Mouse (Mus musculus) spleen, postnatal 10 days (tissue): ENCODE data around the gene Scrn3.
A peak's percentile ranks its signal among the peaks of the same experiment; 100 is the strongest.

ENCODE experiments used
- DNase-seq, 2 experiments: peaks; one replicate each; pipeline ENCODE4 v3.0.0; 2021 to 2022; ENCODE audit warnings: low spot score in 2 of 2

Gene Scrn3

GRCm38 (mm10) chr2:73274119-73274920 is 38.1 kb upstream of the Scrn3 start:
- peak; percentile 49 to 51 for DNase-seq

DNA sequence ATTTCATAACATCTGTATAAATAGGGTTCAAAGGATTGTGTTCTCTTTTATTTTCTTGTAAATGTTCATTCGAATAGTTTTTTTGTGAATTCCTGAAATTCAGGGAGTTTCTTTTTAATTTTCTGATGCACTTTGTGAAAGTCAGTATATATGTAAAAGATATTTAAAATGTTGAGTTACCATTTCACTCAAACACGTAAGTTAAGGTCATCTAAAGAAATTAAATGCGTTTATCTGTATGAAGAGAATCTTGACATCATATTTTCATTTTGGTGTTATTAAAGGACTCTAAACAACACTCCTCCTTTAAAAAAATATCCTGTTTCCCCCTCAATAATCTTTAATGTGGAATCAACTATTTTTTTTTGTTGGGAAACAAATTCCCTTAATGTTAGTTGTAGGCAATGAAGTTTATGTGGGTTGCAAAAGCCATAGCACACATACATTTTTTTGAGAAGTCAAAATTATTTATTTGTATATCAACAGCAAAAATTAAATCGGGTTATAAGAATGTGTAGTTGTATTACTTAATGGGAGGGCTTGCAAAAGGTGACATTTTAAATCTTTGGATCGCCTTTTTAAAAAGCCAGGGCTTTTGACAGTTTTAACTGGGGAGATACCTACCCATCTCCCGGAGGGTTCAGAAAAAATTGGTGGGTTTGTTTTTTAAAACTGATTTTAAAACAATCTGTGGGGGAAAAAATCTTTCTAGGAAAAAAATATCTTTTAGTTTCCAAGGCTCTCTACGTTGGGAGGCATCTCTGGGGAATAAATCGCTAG is 37.0 kb upstream of the Scrn3 start:
- DNase-seq, result no peak

GRCm38 (mm10) chr2:73276141-73276571 is 36.2 kb upstream of the Scrn3 start:
- no peak for DNase-seq

- peak in 1 of 2 experiments; percentile 23 for DNase-seq
These were observed 35.2 kb upstream of the Scrn3 start for GRCm38 (mm10) chr2:73277021-73277708.

- DNase-seq, result peak in 1 of 2 experiments; percentile 30
These were observed 34.7 kb upstream of the Scrn3 start for GRCm38 (mm10) chr2:73277709-73278075.

DNA sequence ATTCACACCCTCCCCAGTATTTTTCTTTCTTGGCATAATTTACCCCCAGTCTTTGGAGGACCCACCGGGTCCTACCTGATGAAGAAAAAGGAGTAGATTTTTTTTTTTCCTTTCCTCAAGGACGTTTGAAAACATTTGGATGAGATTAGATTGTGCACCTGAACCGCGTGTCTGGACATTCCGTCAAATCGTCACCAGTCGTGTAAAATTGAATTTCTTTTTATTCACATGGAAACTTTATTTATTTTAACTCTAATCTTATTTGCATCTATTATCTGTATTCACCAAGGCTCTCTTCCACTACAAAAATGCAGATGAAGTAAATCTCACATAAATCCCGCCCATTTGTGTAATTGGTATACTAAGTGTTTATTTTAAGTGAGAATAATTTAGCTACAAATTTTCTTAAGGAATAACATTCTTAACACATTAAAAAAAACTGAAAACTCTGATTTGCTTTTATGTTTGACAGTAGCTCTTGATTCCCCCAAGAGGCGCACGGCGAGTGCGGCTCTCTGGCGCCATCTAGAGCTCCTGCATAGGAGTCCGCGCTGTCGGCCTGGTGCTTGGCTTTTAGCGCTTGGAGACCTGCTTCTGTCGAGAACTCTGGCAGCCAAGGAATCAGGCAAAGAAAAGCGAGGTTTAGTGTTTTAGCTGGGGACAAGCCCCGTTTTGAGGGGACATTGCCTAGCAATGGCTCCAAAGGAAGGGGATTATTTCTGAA is 34.1 kb upstream of the Scrn3 start:
- peak; percentile 74 to 91 for DNase-seq

DNA sequence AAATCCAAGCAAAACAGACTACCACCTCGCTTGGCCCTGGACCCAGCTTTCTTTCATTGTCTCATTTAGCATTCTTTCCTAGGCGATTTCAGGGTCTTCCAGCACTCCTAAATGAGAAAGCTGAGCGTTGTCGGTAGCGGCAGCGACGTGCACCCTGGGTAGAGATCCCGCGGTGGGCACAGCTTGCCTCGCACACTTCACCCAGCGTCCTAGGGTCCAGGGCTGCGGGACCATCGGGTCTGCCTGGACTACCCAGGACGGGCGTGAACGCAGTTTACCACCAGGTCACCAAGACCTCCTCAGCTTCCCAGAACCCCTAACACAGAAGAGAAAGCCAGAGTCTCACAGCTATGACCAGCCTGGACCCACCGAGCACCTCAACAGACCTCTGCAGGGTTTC is 33.5 kb upstream of the Scrn3 start:
- peak in 1 of 2 experiments; percentile 29 for DNase-seq

DNA sequence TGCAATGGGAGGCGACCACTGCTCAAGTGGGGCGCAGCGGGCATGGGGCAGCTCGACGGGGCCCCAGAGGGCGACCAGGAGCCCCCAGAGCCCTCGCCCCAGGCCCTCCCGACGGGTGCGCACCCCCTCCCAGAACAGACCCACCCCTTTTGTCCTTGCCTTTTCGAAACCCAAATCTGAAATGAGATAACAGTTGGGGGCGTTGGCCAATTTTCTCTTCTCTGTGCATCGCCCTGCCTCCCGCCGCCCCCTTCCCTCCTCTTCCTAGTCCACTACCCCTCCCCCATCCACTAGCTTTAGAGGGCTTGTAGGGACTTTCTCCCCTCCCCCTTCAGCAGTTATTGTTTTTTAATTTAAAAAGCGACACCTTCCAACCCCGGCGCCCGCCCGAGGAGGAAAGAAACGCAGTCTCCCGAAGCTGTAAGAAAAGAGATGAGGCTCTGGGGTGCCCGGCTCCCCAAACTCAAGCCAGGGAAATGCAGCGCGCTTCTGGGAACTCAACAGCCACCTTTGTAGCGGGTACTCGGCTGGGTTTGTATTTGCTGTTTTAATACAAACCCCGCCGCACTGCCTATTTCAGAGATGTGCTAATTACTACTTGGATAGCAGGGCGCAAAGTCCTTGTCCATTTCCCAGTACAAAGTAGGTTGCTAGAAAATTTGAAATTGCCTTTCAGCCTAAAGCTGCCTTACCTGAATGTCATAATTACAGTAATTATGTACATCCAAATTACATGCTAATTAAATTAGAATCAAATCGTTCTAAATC is 32.9 kb upstream of the Scrn3 start:
- DNase-seq, result no peak

DNA sequence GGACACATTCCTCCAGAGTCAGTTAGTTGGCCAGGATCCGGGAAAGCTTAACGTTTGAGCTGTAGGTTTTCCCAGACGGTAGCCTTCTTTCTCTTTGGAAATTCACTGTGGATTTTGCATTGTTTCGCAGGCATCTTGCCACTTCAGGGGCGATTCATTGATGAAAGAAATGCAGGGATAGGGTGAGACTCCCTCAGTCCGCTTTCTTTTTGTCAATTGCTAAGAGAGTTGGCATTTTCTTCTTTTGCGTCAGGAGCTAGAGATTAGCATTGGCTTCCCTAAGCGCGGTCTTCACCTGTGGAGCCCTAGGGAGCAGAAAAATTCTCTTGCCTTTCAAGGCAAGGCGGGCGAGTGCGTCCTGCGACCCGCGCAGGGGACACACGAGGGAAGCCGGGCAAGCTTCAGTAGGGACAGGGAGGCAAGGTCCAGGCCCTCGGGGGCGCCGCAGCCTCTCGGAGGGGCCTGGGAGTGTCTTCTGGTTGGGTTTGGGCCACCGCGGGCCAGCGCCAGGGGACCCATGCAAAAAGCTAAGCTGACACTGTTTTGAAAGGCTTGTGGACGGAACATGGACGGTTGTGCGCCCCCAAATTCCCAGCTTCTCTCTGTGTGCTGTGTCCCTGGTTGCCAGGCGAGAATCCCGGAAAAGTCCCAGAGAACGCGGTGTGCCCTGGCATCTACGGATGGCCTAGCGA is 31.9 kb upstream of the Scrn3 start:
- DNase-seq, result peak in 1 of 2 experiments; percentile 27

GRCm38 (mm10) chr2:73281048-73281661 is 31.2 kb upstream of the Scrn3 start:
- no peak for DNase-seq

DNA sequence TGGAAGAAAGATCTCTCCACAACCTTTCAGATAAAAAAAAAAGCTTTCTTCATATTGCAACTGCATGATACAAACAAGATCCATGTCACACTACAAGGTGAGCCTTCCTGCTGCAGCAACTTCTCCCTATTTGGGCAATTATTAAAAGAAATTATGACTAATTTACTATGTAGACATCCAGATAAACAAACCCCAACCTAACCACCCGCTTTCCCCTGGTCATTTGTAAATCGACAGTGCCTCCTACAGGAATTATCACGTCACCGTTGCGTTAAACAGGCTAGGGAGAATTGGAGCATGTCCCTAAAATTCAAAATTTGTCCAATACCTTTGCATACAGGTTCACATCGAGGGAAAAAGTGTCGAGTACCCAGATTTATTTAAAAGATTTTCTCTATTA is 30.7 kb upstream of the Scrn3 start:
- no peak for DNase-seq

DNA sequence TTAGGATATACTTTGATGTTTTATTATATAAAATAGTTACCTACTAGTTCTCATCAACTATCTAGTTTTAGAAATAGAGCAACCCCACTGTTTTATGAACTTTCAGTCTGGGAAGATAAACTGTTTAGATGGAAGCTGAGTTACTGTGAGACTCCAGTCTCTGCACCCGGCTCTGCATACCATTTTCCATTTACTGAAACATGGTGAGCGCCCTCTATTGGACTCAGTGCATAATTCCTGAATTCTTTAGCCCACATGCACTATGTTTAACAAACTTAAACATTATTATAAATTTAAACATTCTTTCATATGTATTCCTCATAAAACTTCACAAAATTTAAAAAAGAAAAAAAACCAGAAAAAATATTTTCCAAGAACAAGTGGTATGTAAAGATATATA is 26.8 kb upstream of the Scrn3 start:
- DNase-seq, result no peak

DNA sequence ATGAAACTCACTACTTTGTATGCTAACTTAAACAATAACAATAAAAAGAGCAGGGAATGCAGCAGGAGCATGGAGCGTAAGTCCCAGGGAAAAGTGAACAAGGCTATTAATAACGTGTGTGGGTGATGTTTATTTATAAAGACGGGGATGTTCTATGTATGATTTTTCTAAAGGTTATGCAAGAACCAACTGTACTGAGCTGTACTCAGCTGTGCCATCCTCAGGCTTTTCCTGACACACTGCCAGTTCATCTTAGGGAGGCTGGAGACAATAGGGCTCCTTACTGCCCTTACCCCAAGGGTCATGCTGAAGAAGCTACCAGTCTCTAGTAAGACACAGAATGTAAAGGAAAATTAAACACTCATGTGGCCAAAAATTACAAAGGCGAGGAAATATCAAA is 21.3 kb upstream of the Scrn3 start:
- no peak for DNase-seq

DNA sequence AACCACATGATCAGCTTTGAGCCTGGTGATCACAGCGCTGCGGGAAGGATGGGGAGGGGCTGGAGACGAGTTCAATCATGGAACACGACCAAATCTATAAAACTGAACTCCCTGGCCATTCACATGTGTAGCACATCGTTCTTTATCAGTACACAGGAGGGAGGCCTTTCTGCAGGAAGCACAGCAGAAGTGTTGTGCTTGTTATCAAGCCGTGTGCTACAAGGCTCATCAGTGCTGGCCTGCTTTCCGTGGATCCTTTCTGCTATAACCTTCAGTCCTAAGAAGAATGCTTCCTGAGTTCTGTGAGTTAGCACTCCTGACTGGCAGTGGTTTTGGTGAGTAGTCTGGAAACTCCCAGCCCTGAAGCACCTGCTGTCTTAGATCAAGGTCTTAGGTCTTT is 17.4 kb upstream of the Scrn3 start:
- DNase-seq, result no peak

DNA sequence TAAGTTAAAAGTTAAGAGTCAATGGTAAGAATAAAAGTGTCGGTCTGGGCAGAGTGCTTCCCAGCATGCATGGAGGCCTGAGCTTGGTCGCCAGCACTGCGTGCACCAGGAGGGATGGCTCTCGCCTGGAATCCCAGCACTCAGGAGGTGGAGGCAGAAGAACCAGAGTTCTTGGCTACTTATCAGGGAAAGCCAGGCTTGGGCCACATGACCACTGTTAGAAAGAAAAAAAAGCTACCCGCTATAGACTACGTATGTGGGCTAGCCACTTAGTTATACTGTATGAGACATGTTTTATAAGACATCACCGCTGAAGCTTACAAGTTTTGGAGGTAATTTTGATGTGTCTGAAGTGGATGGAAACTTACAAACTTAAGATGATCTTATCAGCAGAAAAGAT is 14.2 kb upstream of the Scrn3 start:
- no peak for DNase-seq

DNA sequence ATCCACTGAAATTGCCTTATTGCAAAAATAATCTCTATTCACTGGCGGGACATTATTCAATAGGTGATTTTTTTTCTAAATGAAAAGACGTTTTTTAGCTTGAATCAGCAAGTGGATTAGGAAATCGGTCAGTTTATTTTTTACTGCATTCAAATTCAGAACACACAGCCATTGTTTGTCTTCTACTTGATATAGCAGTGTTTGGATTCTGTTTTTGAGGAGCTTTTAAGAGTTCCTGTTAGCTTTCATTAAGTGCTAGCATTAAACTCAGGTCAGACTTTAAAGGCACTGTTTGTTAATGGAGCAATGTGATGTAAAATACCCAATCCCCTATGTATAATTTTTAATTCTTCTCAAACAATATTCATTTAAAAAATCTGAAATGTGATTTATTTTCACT is 13.6 kb upstream of the Scrn3 start:
- no peak for DNase-seq

- no peak for DNase-seq
These were observed 10.4 kb upstream of the Scrn3 start for GRCm38 (mm10) chr2:73301979-73302378.

- DNase-seq, result no peak
These were observed 9.7 kb upstream of the Scrn3 start for GRCm38 (mm10) chr2:73302722-73303121.

DNA sequence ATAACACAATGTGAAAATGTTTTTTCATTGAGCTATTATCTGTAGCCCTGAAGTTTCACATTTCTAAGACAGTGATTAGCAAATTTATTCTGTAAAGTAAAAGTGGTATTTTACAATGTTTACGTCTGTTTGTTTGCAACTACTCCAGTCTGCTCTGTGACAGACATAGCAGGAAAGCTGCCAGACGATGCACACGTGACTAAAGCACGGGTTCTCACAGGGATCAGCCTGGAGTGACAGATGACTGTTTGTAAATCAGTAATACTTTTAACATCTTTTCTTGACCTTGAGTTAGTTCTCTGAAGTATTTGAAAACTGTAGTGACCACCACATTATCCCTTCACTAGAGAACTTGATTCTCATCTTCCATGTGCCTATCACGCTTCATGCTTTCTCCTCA is 7.9 kb upstream of the Scrn3 start:
- DNase-seq, result no peak

DNA sequence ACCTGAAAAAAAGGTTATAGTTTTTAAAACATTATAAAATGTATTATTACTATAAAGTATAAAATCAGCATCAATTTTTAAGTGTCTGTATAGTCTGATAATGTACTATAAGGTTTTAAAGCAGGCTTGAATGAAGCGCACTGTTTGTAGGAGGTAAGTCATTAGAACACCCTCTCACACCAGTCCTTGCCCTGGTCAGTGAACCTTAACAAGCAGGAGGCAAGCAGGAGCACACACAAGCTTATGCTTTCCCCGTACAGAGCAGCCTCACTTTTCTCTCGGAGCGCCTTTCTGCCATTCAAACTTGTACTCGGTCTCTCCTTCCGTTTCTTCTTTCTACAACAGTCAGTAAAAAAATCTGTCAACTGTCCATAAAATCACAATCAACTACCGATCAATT is 6.4 kb upstream of the Scrn3 start:
- no peak for DNase-seq
